In the genomic region with DNA sequence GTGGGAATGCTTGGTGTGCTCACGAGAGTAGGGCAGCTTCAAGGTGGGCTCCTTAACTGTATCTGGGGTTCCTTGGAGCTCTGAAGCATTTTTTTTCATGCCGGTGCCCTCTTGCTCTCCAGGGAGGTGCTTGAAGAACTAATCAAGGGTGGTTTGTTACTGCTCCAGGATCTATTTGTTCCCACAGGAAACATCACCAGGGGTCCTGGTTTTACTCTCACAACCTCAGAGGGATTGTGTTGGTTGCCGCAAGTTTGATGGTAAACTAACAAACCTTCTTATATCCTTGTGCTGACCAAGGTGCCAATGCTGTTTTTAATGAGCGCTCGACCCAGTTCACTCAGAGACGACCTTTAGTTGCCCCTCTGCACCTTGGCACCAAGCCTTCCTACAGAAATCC, we compare ENCODE assay signal across 8 mouse cellular contexts. TPM values are rescaled to one million over a fixed set of nuclear protein-coding genes. Genes with fewer than 3 reads are reported as not detected.
DNase-seq lines count a peak whose midpoint lies in the region; ATAC-seq lines count a peak whose summit lies in the region.

No protein-coding gene starts in this region.

- peak overlapping the region; percentile 63 for H3K4me3 ChIP-seq in kidney, embryonic 16.5 days (ENCODE audit: low read length)
- peak overlapping the region; percentile 66 for H3K4me3 ChIP-seq in embryonic facial prominence, embryonic 15.5 days (replicated peaks)
- H3K4me3 ChIP-seq in intestine, embryonic 14.5 days (ENCODE audit: low read depth, low read length), result peak overlapping the region; percentile 58
- peak overlapping the region; percentile 77 for H3K4me3 ChIP-seq in midbrain, embryonic 16.5 days (ENCODE audit: low read depth, low read length)

- H3K9me3 ChIP-seq in kidney, embryonic 16.5 days (ENCODE audit: low read length), result no peaks in the 10 kb centered on the region
- no peaks in the 10 kb centered on the region for H3K9me3 ChIP-seq in embryonic facial prominence, embryonic 15.5 days (replicated peaks)
- H3K9me3 ChIP-seq in intestine, embryonic 14.5 days (ENCODE audit: control insufficient read depth, low read length), result no peaks in the 10 kb centered on the region
- no peaks in the 10 kb centered on the region for H3K9me3 ChIP-seq in midbrain, embryonic 16.5 days (replicated peaks; ENCODE audit: control insufficient read depth, low read length, poor library complexity, severe bottlenecking)

- H3K27me3 ChIP-seq in kidney, embryonic 16.5 days (ENCODE audit: insufficient read depth, low read length), result peaks cover 30% of the 10 kb centered on the region
- peaks cover 29% of the 10 kb centered on the region for H3K27me3 ChIP-seq in embryonic facial prominence, embryonic 15.5 days
- H3K27me3 ChIP-seq in intestine, embryonic 14.5 days (replicated peaks; ENCODE audit: control insufficient read depth, insufficient read depth, low read length), result peaks cover 41% of the 10 kb centered on the region
- H3K27me3 ChIP-seq in midbrain, embryonic 16.5 days (ENCODE audit: control insufficient read depth, insufficient read depth, low read depth, low read length), result peaks cover 20% of the 10 kb centered on the region

- no peak for DNase-seq in kidney, adult 8-10 months
- peak; percentile 71 for DNase-seq in intestine, embryonic 14.5 days (ENCODE audit: low spot score)
- no peak for DNase-seq in cerebellum, adult 8-10 months
- no peak for DNase-seq in B cell, adult 2 months
- DNase-seq in urinary bladder, postnatal 36 days (ENCODE audit: low spot score in 2 of 2), result no peak

- no peaks in the 10 kb centered on the region for H3K36me3 ChIP-seq in kidney, embryonic 16.5 days (ENCODE audit: insufficient read depth, low read length)
- no peaks in the 10 kb centered on the region for H3K36me3 ChIP-seq in embryonic facial prominence, embryonic 15.5 days
- H3K36me3 ChIP-seq in intestine, embryonic 14.5 days (ENCODE audit: control insufficient read depth, insufficient read depth, low read length), result no peaks in the 10 kb centered on the region
- no peaks in the 10 kb centered on the region for H3K36me3 ChIP-seq in midbrain, embryonic 16.5 days (ENCODE audit: control insufficient read depth, insufficient read depth, low read length)

- ATAC-seq in kidney, embryonic 16.5 days (ENCODE audit: low FRiP score, low TSS enrichment), result no peak
- 0 out of 2 replicates have a peak, but pooled peaks have one; percentile 8 for ATAC-seq in embryonic facial prominence, embryonic 15.5 days (ENCODE audit: insufficient number of reproducible peaks, low FRiP score, low TSS enrichment, low read depth)
- ATAC-seq in intestine, embryonic 14.5 days (replicated peaks; ENCODE audit: low FRiP score, low TSS enrichment, low read depth), result no peak
- no peak; the same call in 1 of the 2 replicates for ATAC-seq in midbrain, embryonic 16.5 days

- H3K4me1 ChIP-seq in kidney, embryonic 16.5 days (ENCODE audit: insufficient read depth, low read length), result peaks cover 9% of the 10 kb centered on the region
- H3K4me1 ChIP-seq in embryonic facial prominence, embryonic 15.5 days, result peaks cover 7% of the 10 kb centered on the region
- H3K4me1 ChIP-seq in intestine, embryonic 14.5 days (replicated peaks; ENCODE audit: control insufficient read depth, insufficient read depth, low read length), result no peaks in the 10 kb centered on the region; the same call in 1 of the 2 replicates
- H3K4me1 ChIP-seq in midbrain, embryonic 16.5 days (ENCODE audit: control insufficient read depth, insufficient read depth, low read length), result peaks cover 11% of the 10 kb centered on the region

- 26% methylated on average over 6 of the region's 6 CpGs for WGBS in kidney, embryonic 16.5 days
- 27% methylated on average over 6 of the region's 6 CpGs for WGBS in embryonic facial prominence, embryonic 15.5 days
- 27% methylated on average over 6 of the region's 6 CpGs for WGBS in intestine, embryonic 14.5 days
- 30% methylated on average over 6 of the region's 6 CpGs for WGBS in midbrain, embryonic 16.5 days

- no peak overlapping the region for H3K27ac ChIP-seq in kidney, embryonic 16.5 days (ENCODE audit: low read length)
- no peak overlapping the region for H3K27ac ChIP-seq in embryonic facial prominence, embryonic 15.5 days (replicated peaks)
- no peak overlapping the region for H3K27ac ChIP-seq in intestine, embryonic 14.5 days (ENCODE audit: low read depth)
- no peak overlapping the region for H3K27ac ChIP-seq in midbrain, embryonic 16.5 days (ENCODE audit: low read length)

- H3K4me2 ChIP-seq in kidney, embryonic 16.5 days (replicated peaks; ENCODE audit: low read depth, low read length), result peak overlapping the region; percentile 95
- peak overlapping the region; percentile 96 for H3K4me2 ChIP-seq in embryonic facial prominence, embryonic 15.5 days (replicated peaks)
- H3K4me2 ChIP-seq in intestine, embryonic 14.5 days (ENCODE audit: low read length), result peak overlapping the region; percentile 95
- H3K4me2 ChIP-seq in midbrain, embryonic 16.5 days (ENCODE audit: low read length), result peak overlapping the region; percentile 97

- peak overlapping the region; percentile 57 for H3K9ac ChIP-seq in kidney, embryonic 16.5 days (replicated peaks; ENCODE audit: low read length)
- H3K9ac ChIP-seq in embryonic facial prominence, embryonic 15.5 days, result no peak overlapping the region
- no peak overlapping the region for H3K9ac ChIP-seq in intestine, embryonic 14.5 days (ENCODE audit: low read length)
- peak overlapping the region; percentile 74 for H3K9ac ChIP-seq in midbrain, embryonic 16.5 days (ENCODE audit: low read depth, low read length)

RNA-seq across cellular contexts. Expression of a gene that starts 0.9 kb away (rescaled TPM):
- 11.6 and 13.8 TPM in 2 replicates for polyA plus RNA-seq in kidney, embryonic 16.5 days (2015; fragmentation: Nextera tagmentation; extraction: Ambion mirVana)
- polyA plus RNA-seq in embryonic facial prominence, embryonic 15.5 days (2015; fragmentation: Nextera tagmentation; extraction: Ambion mirVana), result 0.46 and 0.60 TPM in 2 replicates
- polyA plus RNA-seq in intestine, embryonic 14.5 days (2014; fragmentation: Nextera tagmentation; extraction: Ambion mirVana), result 0.11 and 0.24 TPM in 2 replicates
- polyA plus RNA-seq in midbrain, embryonic 16.5 days (2015; fragmentation: Nextera tagmentation; extraction: Ambion mirVana), result 7.4 and 10.4 TPM in 2 replicates

Comparison
In these comparisons a context has a peak if more than half of its experiments do, and no peak if none do; other contexts are left out.
1. H3K9ac ChIP-seq: peak in kidney, embryonic 16.5 days (single experiment) and midbrain, embryonic 16.5 days (single experiment); none in embryonic facial prominence, embryonic 15.5 days (single experiment) and intestine, embryonic 14.5 days (single experiment).
2. Peak in every context shown above with its lines, with median percentiles within 50 percentile points of each other: H3K4me2 ChIP-seq and H3K4me3 ChIP-seq.